Comparison of ENCODE assay signal across 30 mouse cellular contexts in genomic region chr10:93268339-93268738, GRCm38 (mm10). TPM values are rescaled to one million over a fixed set of nuclear protein-coding genes. Genes with fewer than 3 reads are reported as not detected.
DNase-seq lines count a peak whose midpoint lies in the region; ATAC-seq and TF ChIP-seq lines count a peak whose summit lies in the region.
"Had no signal": no experiment of that assay in that cellular context is flagged by ENCODE, and none has a peak within 500 bp of the region (broad histone marks: within the 10 kb centered on the region; RNA-seq: fewer than 3 reads in every experiment).

No protein-coding gene starts in this region.

- H3K27ac ChIP-seq in liver, adult 2 months (replicated peaks; ENCODE audit: insufficient read depth, low read depth, low read length) = no peak overlapping the region
- H3K27ac ChIP-seq: embryonic facial prominence, embryonic 12.5 days; forebrain, embryonic 15.5 days; hindbrain, embryonic 10.5 days; hindbrain, embryonic 15.5 days; limb, embryonic 12.5 days; liver, embryonic 12.5 days; midbrain, embryonic 13.5 days; neural tube, embryonic 12.5 days had no signal

- H3K79me3 ChIP-seq in C2C12 (ENCODE audit: low read depth) = peaks cover 39% of the 10 kb centered on the region

- ATAC-seq in megakaryocyte, adult 5-6 weeks (ENCODE audit: poor library complexity, severe bottlenecking) = peak; percentile 95
- ATAC-seq in neutrophil, adult 5-6 weeks (ENCODE audit: extremely low read depth, insufficient number of reproducible peaks, low FRiP score, poor library complexity, severe bottlenecking) = peak; percentile 47; the same call in 1 of the 2 replicates
- ATAC-seq: activated CD4-positive, CD25-positive, alpha-beta regulatory T cell, adult 4 months; forebrain, embryonic 15.5 days; inflammation-experienced regulatory T-cells, adult 6 months; liver, embryonic 12.5 days; liver, postnatal 0 days; midbrain, embryonic 13.5 days had no signal

- 88% methylated on average over 3 of the region's 3 CpGs for WGBS in liver, adult 2 months

- no peak overlapping the region for H3K9ac ChIP-seq in liver, adult 2 months (ENCODE audit: low read depth, low read length)
- H3K9ac ChIP-seq: embryonic facial prominence, embryonic 12.5 days; forebrain, embryonic 15.5 days; hindbrain, embryonic 15.5 days; limb, embryonic 12.5 days; liver, embryonic 12.5 days; liver, postnatal 0 days; midbrain, embryonic 13.5 days; neural tube, embryonic 12.5 days; stomach, embryonic 15.5 days had no signal

- no peak overlapping the region for H3K4me3 ChIP-seq in liver, adult 2 months (ENCODE audit: insufficient read depth, low read depth, low read length)
- no peak overlapping the region for H3K4me3 ChIP-seq in C2C12 (ENCODE audit: insufficient read depth, poor library complexity, severe bottlenecking)
- H3K4me3 ChIP-seq: embryonic facial prominence, embryonic 12.5 days; forebrain, embryonic 15.5 days; hindbrain, embryonic 10.5 days; hindbrain, embryonic 15.5 days; layer of hippocampus, adult 2 months; limb, embryonic 12.5 days; liver, embryonic 12.5 days; midbrain, embryonic 13.5 days; neural tube, embryonic 12.5 days; stomach, embryonic 15.5 days had no signal

- no peaks in the 10 kb centered on the region for H3K27me3 ChIP-seq in liver, adult 2 months (ENCODE audit: control insufficient read depth, insufficient read depth, low read length)
- H3K27me3 ChIP-seq in C2C12 (ENCODE audit: control insufficient read depth, insufficient read depth, insufficient read length) = no peaks in the 10 kb centered on the region
- H3K27me3 ChIP-seq: CH12.LX; embryonic facial prominence, embryonic 12.5 days; forebrain, embryonic 15.5 days; hindbrain, embryonic 15.5 days; limb, embryonic 12.5 days; liver, embryonic 12.5 days; midbrain, embryonic 13.5 days; neural tube, embryonic 12.5 days; stomach, embryonic 15.5 days had no signal

- no peaks in the 10 kb centered on the region for H3K36me3 ChIP-seq in liver, adult 2 months (ENCODE audit: control insufficient read depth, insufficient read depth, low read length)
- peaks cover 65% of the 10 kb centered on the region for H3K36me3 ChIP-seq in C2C12 (ENCODE audit: control insufficient read depth, insufficient read depth)
- H3K36me3 ChIP-seq: forebrain, embryonic 15.5 days; hindbrain, embryonic 15.5 days; midbrain, embryonic 13.5 days had no signal

- peak; percentile 26 for DNase-seq in liver, adult 2 months (ENCODE audit: extremely low read depth, low read depth, low spot score)
- DNase-seq in liver = no peak
- no peak for DNase-seq in kidney, adult 18-20 months
- DNase-seq in adrenal gland, postnatal 14 days = no peak
- DNase-seq: adrenal gland, adult 2 months; B cell, adult 2 months; cerebellum, adult 11 months; cerebellum, adult 9-10 months; cerebellum, postnatal 36 days; heart, postnatal 14 days; kidney, adult 11 months; kidney, postnatal 36 days; liver, postnatal 0 days; right cerebral cortex, postnatal 25 days had no signal

- no peak for TF ChIP-seq CTCF in liver, adult 2 months (IDR thresholded peaks at IDR 0.05; ENCODE audit: low read depth, low read length)
- no peak for TF ChIP-seq CTCF in C2C12 (IDR thresholded peaks at IDR 0.05; ENCODE audit: control insufficient read depth, insufficient read depth, insufficient read length)

- no peak overlapping the region for H3ac ChIP-seq in C2C12 (ENCODE audit: control insufficient read depth, insufficient read length, low read depth)

- no peaks in the 10 kb centered on the region for H3K4me1 ChIP-seq in liver, adult 2 months (ENCODE audit: control insufficient read depth, insufficient read depth, low read length)

- H3K79me2 ChIP-seq in liver, adult 2 months (ENCODE audit: control insufficient read depth, insufficient read depth, low read length) = no peaks in the 10 kb centered on the region
- peaks cover 79% of the 10 kb centered on the region for H3K79me2 ChIP-seq in C2C12 (ENCODE audit: control insufficient read depth, insufficient read depth)

- no peak for TF ChIP-seq POLR2A in liver, adult 2 months (IDR thresholded peaks at IDR 0.05; ENCODE audit: extremely low read depth, insufficient read depth, low read length)

TF ChIP-seq in C2C12, 6 proteins besides CTCF, POLR2A, EP300 and RAD21:
- TF ChIP-seq CEBPB (IDR thresholded peaks at IDR 0.05; ENCODE audit: low read depth) (peak; percentile 88), MYOD1 (IDR thresholded peaks at IDR 0.05; ENCODE audit: control insufficient read depth, insufficient read length, low read depth) (no peak)

RNA-seq across cellular contexts. Expression of gene Elk3, which starts 42.6 kb away (rescaled TPM):
- total RNA-seq in liver, adult 2 months (2014; rRNA removed) = 3.4 and 4.8 TPM in 2 replicates
- polyA plus RNA-seq in liver, adult 2 months (2012; rRNA removed) = 6.3 and 8.0 TPM in 2 replicates
- 56.1 TPM for polyA plus RNA-seq in C2C12 (2012; fragmentation: generic; extraction: Trizol)
- 27.1 and 29.4 TPM in 2 replicates for total RNA-seq in megakaryocyte, adult 5-6 weeks (2015)
- 19.8 and 22.6 TPM in 2 replicates for total RNA-seq in megakaryocyte, adult 5-6 weeks (2017)
- 17.2 and 22.2 TPM in 2 replicates for total RNA-seq in neutrophil, adult 5-6 weeks (2017)
- total RNA-seq in adrenal gland, postnatal 14 days (2021) = 50.4 and 58.0 TPM in 2 replicates
